Mouse (Mus musculus) ovary, adult 10 weeks (tissue): ENCODE results near the gene Crygc. TPM values are rescaled to one million over a fixed set of nuclear protein-coding genes. Genes with fewer than 3 reads are reported as not detected.

Source experiments
- polyA plus RNA-seq: library from polyadenylated mRNA; stranded (reverse); fragments of 350-450 nt; fragmentation: Illumina TruSeq; extraction: RNeasy Lipid Tissue Mini Kit (QIAGEN cat#74804); gene quantifications from one replicate; pipeline ENCODE4 v1.2.3, GENCODE M21; 2014

Crygc gene
- not detected for polyA plus RNA-seq

GRCm38 (mm10) chr1:65073589-65073988, at the start of gene Crygc:
Gene Crygc (minus strand): TSS chr1:65073689.

DNA sequence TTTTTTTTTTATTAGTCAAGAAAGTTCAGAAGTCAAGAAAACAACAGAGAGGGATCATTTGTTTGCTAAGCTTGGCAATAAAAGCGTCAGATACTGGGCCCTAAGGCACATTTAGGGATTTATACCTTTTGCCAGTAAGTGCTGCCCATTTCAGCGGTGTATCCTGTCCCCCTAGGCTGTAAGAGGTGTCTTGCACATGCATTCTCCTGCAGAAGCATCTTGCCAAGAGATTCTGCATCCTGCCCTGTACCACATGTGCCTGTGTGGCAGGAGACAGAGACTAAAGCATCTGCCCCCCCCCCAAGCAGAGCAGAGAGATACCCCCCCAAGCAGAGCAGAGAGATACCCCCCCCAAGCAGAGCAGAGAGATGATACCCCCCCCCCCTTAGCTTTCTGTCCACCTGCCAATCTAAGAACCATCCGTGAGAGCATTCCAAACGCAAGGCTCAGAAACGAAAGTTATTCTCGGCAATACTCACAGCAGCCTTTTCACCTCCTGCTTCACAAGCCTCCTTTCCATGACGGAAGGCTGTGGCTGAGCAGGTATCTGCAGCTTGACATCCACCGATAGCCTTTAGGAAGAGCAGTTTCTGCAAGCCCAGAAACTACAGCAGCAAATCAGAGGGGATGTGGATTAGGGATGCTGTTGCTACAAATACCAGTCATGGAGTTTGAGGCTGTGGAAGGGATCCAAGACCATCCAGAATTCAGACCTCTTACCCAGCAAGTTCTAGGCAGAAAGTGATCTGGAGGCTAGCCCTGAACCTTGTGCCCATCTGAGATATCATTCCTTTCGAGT, 49.3 kb upstream of the Crygc start, which contains the start of gene D630023F18Rik:
D630023F18Rik (minus strand) TSS at position 641 of the 799 bp plus-strand sequence.

GRCm38 (mm10) chr1:65119438-65119837, 45.9 kb upstream of the Crygc start, which contains the start of gene Gm28845:
Gene Gm28845 (minus strand): TSS chr1:65119558.

GRCm38 (mm10) chr1:65103273-65103672, 29.8 kb upstream of the Crygc start, which contains the start of gene Cryga:
Gene Cryga (minus strand): TSS chr1:65103373.

DNA sequence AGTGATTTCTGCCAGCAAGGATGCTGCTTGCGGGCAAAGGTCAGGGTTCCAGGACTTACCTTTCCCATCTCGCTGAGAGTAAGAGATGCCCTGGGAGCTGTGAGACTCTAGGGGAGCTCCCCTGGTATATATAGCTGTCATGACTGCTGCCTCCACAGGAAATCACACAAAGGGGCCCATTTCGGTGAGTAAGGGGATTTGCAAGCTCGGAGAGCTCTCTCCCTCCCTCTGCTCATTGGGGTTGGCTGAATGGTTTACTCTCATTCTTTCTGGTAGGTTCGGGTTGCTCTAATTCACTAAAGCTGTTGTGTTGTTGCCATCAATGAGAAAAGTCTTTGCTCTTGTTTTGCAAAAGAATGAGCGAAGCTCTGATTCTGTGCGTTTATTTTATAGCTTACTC, 8.7 kb upstream of the Crygc start, which contains the start of gene Crygb:
Crygb (minus strand) TSS at position 101 of the 400 bp plus-strand sequence.

GRCm38 (mm10) chr1:65063352-65063751, 10.1 kb downstream of the Crygc start, which contains the start of gene Crygd:
Gene Crygd (minus strand): TSS chr1:65063452.

GRCm38 (mm10) chr1:65050952-65051351, 22.5 kb downstream of the Crygc start, which contains the start of gene Cryge:
Gene Cryge (minus strand): TSS chr1:65051149.

DNA sequence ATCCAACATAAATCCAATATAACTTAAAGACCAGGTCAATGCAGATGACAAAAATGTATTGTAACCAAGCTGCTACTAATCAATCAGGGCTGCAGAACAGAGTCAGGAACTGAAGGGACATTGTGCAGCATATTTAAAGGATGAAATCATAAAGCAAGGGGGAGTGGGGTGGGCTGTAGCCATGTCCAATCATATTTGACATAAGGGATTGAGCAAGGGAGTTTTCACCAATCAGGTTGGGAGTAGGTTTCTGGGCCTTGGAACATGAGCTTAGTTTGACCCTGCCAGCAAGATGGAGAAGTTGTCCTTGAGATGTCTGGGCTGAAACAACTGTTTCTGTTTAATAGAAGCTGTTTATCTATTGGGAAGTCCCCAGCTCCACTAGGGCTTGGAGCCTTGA, 40.8 kb downstream of the Crygc start, which contains the start of gene Akr1cl:
Akr1cl (minus strand) TSS at position 119 of the 400 bp plus-strand sequence.

Other genes with a start within 250 kb of the Crygc start
- 6.0 TPM for gene Plekhm3, start 116.9 kb downstream of the Crygc start, polyA plus RNA-seq
- 3,153 TPM for gene Akr1cl, start 40.9 kb downstream of the Crygc start, polyA plus RNA-seq
- not detected for gene Cryge, start 22.5 kb downstream of the Crygc start, polyA plus RNA-seq
- gene Crygd, start 10.2 kb downstream of the Crygc start, polyA plus RNA-seq: not detected
- 1.2 TPM for gene Crygb, start 8.6 kb upstream of the Crygc start, polyA plus RNA-seq
- gene Cryga, start 29.7 kb upstream of the Crygc start, polyA plus RNA-seq: not detected
- not detected for gene Gm28845, start 45.9 kb upstream of the Crygc start, polyA plus RNA-seq
- 7.6 TPM for gene D630023F18Rik, start 49.5 kb upstream of the Crygc start, polyA plus RNA-seq
- gene Idh1, start 112.8 kb upstream of the Crygc start, polyA plus RNA-seq: 911 TPM
- 23.3 TPM for gene Pikfyve, start 113.0 kb upstream of the Crygc start, polyA plus RNA-seq
- gene Pth2r, start 208.4 kb upstream of the Crygc start, polyA plus RNA-seq: not detected